Mouse (Mus musculus): ENCODE measurements around the gene Fgf22. TPM values are rescaled to one million over a fixed set of nuclear protein-coding genes. Genes with fewer than 3 reads are reported as not detected.

The Fgf22 gene
- polyA plus RNA-seq, 1 experiment from 2014 or later = 0.30 TPM

DNA sequence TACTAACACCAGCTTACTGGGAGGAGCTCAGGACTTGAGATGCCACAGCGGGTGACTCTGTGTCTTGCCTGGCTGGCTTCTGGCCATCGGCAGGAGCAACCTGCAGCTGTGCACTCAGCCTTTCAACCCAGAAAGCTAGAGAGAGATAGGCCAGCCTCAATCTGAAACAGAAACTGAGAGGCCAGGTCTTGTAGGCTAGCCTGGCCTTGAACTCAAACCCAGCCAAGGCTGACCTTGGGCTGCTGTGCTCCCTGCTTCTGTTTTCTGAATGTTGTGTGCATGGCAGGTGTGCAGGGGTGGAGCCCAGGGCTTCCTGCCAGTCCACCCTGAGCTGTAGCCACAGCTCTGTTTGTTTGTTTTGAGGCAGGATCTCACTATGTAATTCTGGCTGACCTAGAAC is 18.3 kb downstream of the Fgf22 start:
- 79% methylated on average over 2 of the region's 2 CpGs for WGBS
- no peak for ATAC-seq (ENCODE audit: insufficient read depth)

GRCm38 (mm10) chr10:79774486-79775279 is 19.8 kb downstream of the Fgf22 start:
- no peak overlapping the region for H3K9ac ChIP-seq
- H3K27me3 ChIP-seq (ENCODE audit: insufficient read depth, low read length) = peaks cover 9% of the 10 kb centered on the region; the same call in 1 of the 2 replicates
- TF ChIP-seq CTCF (IDR thresholded peaks at IDR 0.05; ENCODE audit: low read depth) = peak; percentile 54
- H3K36me3 ChIP-seq (ENCODE audit: insufficient read depth) = no peaks in the 10 kb centered on the region
- peaks cover 7% of the 10 kb centered on the region; the same call in 1 of the 2 replicates for H3K4me1 ChIP-seq (ENCODE audit: insufficient read depth)
- 62% methylated on average over 5 of the region's 5 CpGs for WGBS
- no peak overlapping the region for H3K4me3 ChIP-seq (ENCODE audit: low read depth, low read length)
- no peak for ATAC-seq (ENCODE audit: insufficient read depth)
- H3K9me3 ChIP-seq (ENCODE audit: low read depth, low read length) = no peaks in the 10 kb centered on the region; the same call in 1 of the 2 replicates
- no peak for DNase-seq
- H3K4me2 ChIP-seq = no peak overlapping the region
- no peak overlapping the region for H3K27ac ChIP-seq (ENCODE audit: low read depth)

More for the DNA sequence above, 18.3 kb downstream of the Fgf22 start:
- Histone ChIP-seq H3K27me3 (ENCODE audit: insufficient read depth, low read length) (no peaks in the 10 kb centered on the region), H3K9ac (no peak overlapping the region), H3K4me2 (no peak overlapping the region), H3K4me3 (ENCODE audit: low read depth, low read length) (no peak overlapping the region), H3K4me1 (ENCODE audit: insufficient read depth) (peaks cover 7% of the 10 kb centered on the region; the same call in 1 of the 2 replicates), H3K9me3 (ENCODE audit: low read depth, low read length) (no peaks in the 10 kb centered on the region; the same call in 1 of the 2 replicates), H3K36me3 (ENCODE audit: insufficient read depth) (no peaks in the 10 kb centered on the region), H3K27ac (ENCODE audit: low read depth) (no peak overlapping the region)
- DNase-seq = no peak
- no peak for TF ChIP-seq CTCF (IDR thresholded peaks at IDR 0.05; ENCODE audit: low read depth)

DNA sequence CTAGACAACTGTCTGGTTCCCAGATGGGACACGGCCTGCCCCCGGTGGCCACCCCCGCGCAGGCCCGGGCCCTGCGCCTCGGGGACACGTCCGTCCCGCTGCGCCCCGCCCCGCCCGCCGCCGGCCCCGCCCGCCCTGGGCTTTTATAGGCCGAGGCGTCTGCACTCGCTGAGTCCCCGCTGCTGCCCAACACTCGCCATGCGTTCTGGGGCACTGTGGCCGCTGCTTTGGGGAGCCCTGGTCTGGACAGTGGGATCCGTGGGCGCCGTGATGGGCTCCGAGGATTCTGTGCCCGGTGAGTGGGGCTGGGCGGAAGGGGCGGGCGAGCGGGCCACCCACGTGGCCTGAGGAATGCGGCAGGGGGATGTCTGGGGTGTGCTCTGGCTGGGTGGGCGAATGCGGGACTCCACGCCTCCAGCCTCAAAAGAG is 22.2 kb downstream of the Fgf22 start, which contains the start of gene Fstl3:
TSS of gene Fstl3 (plus strand) at position 170 of the 429 bp plus-strand sequence.
- no peak for TF ChIP-seq CTCF (IDR thresholded peaks at IDR 0.05; ENCODE audit: low read depth)
- ATAC-seq (ENCODE audit: insufficient read depth) (no peak), DNase-seq (peak; percentile 70)
- no peaks in the 10 kb centered on the region; the same call in 1 of the 2 replicates for H3K9me3 ChIP-seq (ENCODE audit: low read depth, low read length)
- peak within 1 kb of the TSS; percentile 60 for H3K27ac ChIP-seq (ENCODE audit: low read depth)
- H3K4me2 ChIP-seq = peak within 1 kb of the TSS; percentile 83
- H3K36me3 ChIP-seq (ENCODE audit: insufficient read depth) = no peaks in the 10 kb centered on the region
- H3K27me3 ChIP-seq (ENCODE audit: insufficient read depth, low read length) = peaks cover 12% of the 10 kb centered on the region; the same call in 1 of the 2 replicates
- H3K4me1 ChIP-seq (ENCODE audit: insufficient read depth) = peaks cover 11% of the 10 kb centered on the region
- H3K4me3 ChIP-seq (ENCODE audit: low read depth, low read length) = peak within 1 kb of the TSS; percentile 50
- 1% methylated on average over 39 of the region's 39 CpGs for WGBS
- H3K9ac ChIP-seq = peak within 1 kb of the TSS; percentile 67

DNA sequence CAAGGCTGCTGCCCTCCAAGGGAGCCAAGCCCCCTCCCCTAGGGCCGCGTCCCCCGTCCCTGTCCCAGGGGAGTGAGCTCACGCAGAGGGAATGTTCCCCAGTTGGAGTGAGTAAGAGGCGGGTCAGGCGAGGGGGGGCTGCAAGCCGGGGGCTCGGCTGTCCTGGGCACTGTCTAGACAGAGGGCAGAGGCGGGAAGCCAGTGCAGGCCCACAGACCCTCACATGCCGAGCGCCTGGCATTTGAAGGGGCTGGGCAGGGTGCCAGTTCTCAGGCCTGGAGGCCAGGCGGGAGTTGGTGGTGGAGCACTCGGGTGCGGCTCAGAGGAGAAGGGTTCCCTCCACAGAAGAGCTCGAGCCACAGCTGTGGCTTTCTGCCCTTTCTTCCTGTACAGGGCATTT is 23.1 kb downstream of the Fgf22 start:
- no peaks in the 10 kb centered on the region for H3K36me3 ChIP-seq (ENCODE audit: insufficient read depth)
- no peak for TF ChIP-seq CTCF (IDR thresholded peaks at IDR 0.05; ENCODE audit: low read depth)
- DNase-seq (peak; percentile 81), ATAC-seq (ENCODE audit: insufficient read depth) (peak; percentile 15; the same call in 1 of the 2 replicates)
- H3K4me1 ChIP-seq (ENCODE audit: insufficient read depth) = peaks cover 11% of the 10 kb centered on the region
- H3K9ac ChIP-seq = peak overlapping the region; percentile 67
- H3K4me2 ChIP-seq = peak overlapping the region; percentile 83
- peak overlapping the region; percentile 50 for H3K4me3 ChIP-seq (ENCODE audit: low read depth, low read length)
- no peaks in the 10 kb centered on the region; the same call in 1 of the 2 replicates for H3K9me3 ChIP-seq (ENCODE audit: low read depth, low read length)
- peak overlapping the region; percentile 60; the same call in 1 of the 2 replicates for H3K27ac ChIP-seq (ENCODE audit: low read depth)
- WGBS = 8% methylated on average over 15 of the region's 15 CpGs
- H3K27me3 ChIP-seq (ENCODE audit: insufficient read depth, low read length) = peaks cover 12% of the 10 kb centered on the region

DNA sequence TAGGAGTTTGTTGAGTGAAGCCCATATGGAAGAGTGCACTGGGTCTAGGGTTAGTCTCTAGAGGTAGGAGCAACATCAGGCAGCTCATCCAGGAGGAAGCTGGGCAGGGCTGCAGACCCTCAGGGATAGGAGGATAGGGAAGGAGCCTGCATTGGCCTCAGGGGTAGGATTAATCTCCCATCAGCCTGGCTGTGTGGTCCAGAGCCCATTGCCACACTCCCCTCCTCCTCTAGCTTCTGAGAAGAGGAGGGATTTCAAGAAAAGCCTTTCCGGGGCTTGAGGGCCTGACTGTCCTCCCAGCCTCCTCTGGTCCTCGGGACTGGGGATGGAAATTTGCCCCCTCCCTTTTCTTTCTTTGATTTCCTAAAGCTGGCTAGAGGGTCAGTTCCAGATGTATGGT is 24.3 kb downstream of the Fgf22 start:
- H3K4me3 ChIP-seq (ENCODE audit: low read depth, low read length) = no peak overlapping the region
- no peak for ATAC-seq (ENCODE audit: insufficient read depth)
- no peak overlapping the region for H3K4me2 ChIP-seq
- peaks cover 11% of the 10 kb centered on the region for H3K4me1 ChIP-seq (ENCODE audit: insufficient read depth)
- no peak for DNase-seq
- no peaks in the 10 kb centered on the region; the same call in 1 of the 2 replicates for H3K9me3 ChIP-seq (ENCODE audit: low read depth, low read length)
- no peaks in the 10 kb centered on the region for H3K36me3 ChIP-seq (ENCODE audit: insufficient read depth)
- no peak for TF ChIP-seq CTCF (IDR thresholded peaks at IDR 0.05; ENCODE audit: low read depth)
- H3K9ac ChIP-seq = no peak overlapping the region
- H3K27ac ChIP-seq (ENCODE audit: low read depth) = no peak overlapping the region
- H3K27me3 ChIP-seq (ENCODE audit: insufficient read depth, low read length) = peaks cover 12% of the 10 kb centered on the region
- 24% methylated on average over 2 of the region's 2 CpGs for WGBS

DNA sequence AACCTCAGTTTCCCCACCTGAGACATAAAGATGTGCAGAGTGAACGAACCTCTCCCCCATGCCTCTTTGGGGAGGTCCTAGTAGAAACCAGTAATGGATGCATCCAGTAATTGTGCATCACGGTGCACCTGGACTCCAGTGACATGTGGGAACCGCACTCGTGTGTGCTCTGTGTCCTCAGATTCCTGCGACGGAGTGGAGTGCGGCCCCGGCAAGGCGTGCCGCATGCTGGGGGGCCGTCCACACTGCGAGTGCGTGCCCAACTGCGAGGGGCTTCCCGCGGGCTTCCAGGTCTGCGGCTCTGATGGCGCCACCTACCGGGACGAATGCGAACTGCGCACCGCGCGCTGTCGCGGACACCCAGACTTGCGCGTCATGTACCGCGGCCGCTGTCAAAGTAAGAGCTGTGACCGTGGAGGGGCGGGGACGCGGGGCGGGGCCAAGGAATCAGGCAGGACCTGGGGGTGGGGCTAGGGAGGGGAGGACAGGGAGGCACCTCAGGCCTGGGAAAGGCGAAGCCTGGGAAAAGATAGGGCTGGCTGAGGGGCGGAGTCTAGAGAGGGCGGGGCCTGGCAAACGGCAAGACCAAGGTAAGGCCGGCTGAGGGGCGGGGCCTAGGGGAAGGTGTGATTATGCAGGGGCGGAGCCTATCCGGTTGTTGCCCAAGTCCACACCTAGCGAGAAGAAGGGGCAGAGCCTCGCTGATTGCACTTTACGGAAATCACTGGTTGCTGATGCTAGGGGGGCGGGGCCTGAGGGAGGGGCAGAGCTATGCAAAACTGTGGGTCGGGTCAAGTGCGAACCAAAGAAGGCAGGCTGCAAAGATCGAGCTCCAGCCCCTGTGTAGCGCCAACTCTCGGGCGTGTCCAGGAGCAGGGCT is 25.1 kb downstream of the Fgf22 start:
- Histone ChIP-seq H3K4me2 (peak overlapping the region; percentile 83), H3K4me3 (ENCODE audit: low read depth, low read length) (peak overlapping the region; percentile 39), H3K27ac (ENCODE audit: low read depth) (peak overlapping the region; percentile 36; the same call in 1 of the 2 replicates), H3K4me1 (ENCODE audit: insufficient read depth) (peaks cover 11% of the 10 kb centered on the region), H3K9ac (no peak overlapping the region), H3K36me3 (ENCODE audit: insufficient read depth) (no peaks in the 10 kb centered on the region), H3K9me3 (ENCODE audit: low read depth, low read length) (no peaks in the 10 kb centered on the region; the same call in 1 of the 2 replicates), H3K27me3 (ENCODE audit: insufficient read depth, low read length) (peaks cover 17% of the 10 kb centered on the region)
- TF ChIP-seq CTCF (IDR thresholded peaks at IDR 0.05; ENCODE audit: low read depth) = peak; percentile 90
- ATAC-seq (ENCODE audit: insufficient read depth) (peak; percentile 87), DNase-seq (peak; percentile 96)
- WGBS = 2% methylated on average over 55 of the region's 55 CpGs
